Mouse (Mus musculus) stomach, postnatal 0 days (tissue): ENCODE data around the gene Epor. TPM values are rescaled to one million over a fixed set of nuclear protein-coding genes. Genes with fewer than 3 reads are reported as not detected.

ENCODE experiments used
- ATAC-seq: fragments of 200-750 bp; cut with Nextera tagmentation; 2 replicates; pipeline ENCODE4 v1.8.0; 2017; ENCODE audit not compliant: low FRiP score, low TSS enrichment
- DNase-seq: peaks from one replicate; pipeline ENCODE4 v3.0.0-alpha.2; 2016; ENCODE audit warnings: low spot score
- H3K27ac ChIP-seq: fragments of 300-500 bp; sonication (generic); replicated peaks from 2 replicates; pipeline ENCODE4 v1.5.1; 2014; ENCODE audit warnings: mild to moderate bottlenecking, control low read depth
- H3K27me3 ChIP-seq: fragments of 300-500 bp; sonication (generic); 2 replicates; pipeline ENCODE4 v1.6.1; 2014; ENCODE audit warnings: low read length; ENCODE audit not compliant: control insufficient read depth, insufficient read depth
- H3K36me3 ChIP-seq: fragments of 300-500 bp; sonication (generic); 2 replicates; pipeline ENCODE4 v1.6.1; 2014; ENCODE audit warnings: low read length, mixed read lengths; ENCODE audit not compliant: control insufficient read depth, insufficient read depth
- H3K4me1 ChIP-seq: fragments of 300-500 bp; sonication (generic); replicated peaks from 2 replicates; pipeline ENCODE4 v1.6.1; 2014; ENCODE audit warnings: antibody characterized with exemption; ENCODE audit not compliant: control insufficient read depth, insufficient read depth
- H3K4me2 ChIP-seq: fragments of 300-500 bp; sonication (generic); replicated peaks from 2 replicates; pipeline ENCODE4 v1.6.1; 2014; ENCODE audit warnings: low read depth, mild to moderate bottlenecking, control low read depth, moderate library complexity
- H3K4me3 ChIP-seq: fragments of 300-500 bp; sonication (generic); 2 replicates; pipeline ENCODE4 v1.5.1; 2014; ENCODE audit warnings: low read depth, low read length, control low read depth
- H3K9ac ChIP-seq: fragments of 300-500 bp; sonication (generic); 2 replicates; pipeline ENCODE4 v1.6.1; 2014; ENCODE audit warnings: mild to moderate bottlenecking, low read length, control low read depth, mixed read lengths
- H3K9me3 ChIP-seq: fragments of 300-500 bp; sonication (generic); 2 replicates; pipeline ENCODE4 v1.6.1; 2016; ENCODE audit warnings: low read length; ENCODE audit not compliant: control insufficient read depth
- CTCF ChIP-seq: IDR thresholded peaks from 2 replicates; pipeline ENCODE4 v1.5.1; 2016; ENCODE audit warnings: antibody characterized with exemption, low read depth, mild to moderate bottlenecking, moderate library complexity
- EP300 ChIP-seq: optimal IDR thresholded peaks from 2 replicates; pipeline ENCODE3; 2016; ENCODE audit warnings: antibody characterized with exemption
- WGBS: fragments of 180-500 bp; shearing (Covaris S2); extraction: QIAGEN DNeasy Blood & Tissue Kit; methylation state at CpG from one replicate; pipeline ENCODE4 v1.1.7; 2014; 5-methylcytosine and 5-hydroxymethylcytosine counted together
- polyA plus RNA-seq: library from polyadenylated mRNA; unstranded; fragments of >200 nt; fragmentation: Nextera tagmentation; extraction: Ambion mirVana; gene quantifications from 2 replicates; pipeline ENCODE4 v1.2.1, GENCODE M21; 2015

Gene Epor
- polyA plus RNA-seq, 1 experiment from 2014 or later, result 3.4 TPM

GRCm38 (mm10) chr9:21955570-21956281, 7.6 kb downstream of the Epor start, which contains the start of gene Swsap1:
Gene Swsap1 (plus strand): TSS chr9:21955755.
- H3K9ac ChIP-seq, result peak within 1 kb of the TSS; percentile 78
- peak within 1 kb of the TSS; percentile 95 for H3K27ac ChIP-seq
- H3K9me3 ChIP-seq, result no peaks in the 10 kb centered on the region
- under 1% methylated on average over 52 of the region's 54 CpGs for WGBS
- no peak for TF ChIP-seq CTCF
- TF ChIP-seq EP300, result no peak
- DNase-seq, result peak; percentile 96
- no peaks in the 10 kb centered on the region for H3K27me3 ChIP-seq
- H3K36me3 ChIP-seq, result no peaks in the 10 kb centered on the region
- H3K4me1 ChIP-seq, result no peaks in the 10 kb centered on the region
- H3K4me3 ChIP-seq, result peak within 1 kb of the TSS; percentile 71
- peak within 1 kb of the TSS; percentile 63 for H3K4me2 ChIP-seq
- ATAC-seq, result peak; percentile 98

- H3K9ac ChIP-seq, result peak overlapping the region; percentile 48
- peak; percentile 62 for ATAC-seq
- no peaks in the 10 kb centered on the region for H3K4me1 ChIP-seq
- no peaks in the 10 kb centered on the region for H3K36me3 ChIP-seq
- WGBS, result under 1% methylated on average over 18 of the region's 18 CpGs
- DNase-seq, result no peak
- peak overlapping the region; percentile 60 for H3K4me2 ChIP-seq
- no peaks in the 10 kb centered on the region for H3K27me3 ChIP-seq
- peak overlapping the region; percentile 71 for H3K4me3 ChIP-seq
- TF ChIP-seq CTCF (peak; percentile 67), EP300 (no peak)
- H3K27ac ChIP-seq, result 0 out of 2 replicates have a peak overlapping the region, but pooled peaks have one; percentile 40
- no peaks in the 10 kb centered on the region for H3K9me3 ChIP-seq
These were observed 8.1 kb downstream of the Epor start for GRCm38 (mm10) chr9:21955225-21955569.

- Histone ChIP-seq H3K4me2 (no peak overlapping the region), H3K27me3 (no peaks in the 10 kb centered on the region)
- 68% methylated on average over 3 of the region's 3 CpGs for WGBS
These were observed 8.7 kb downstream of the Epor start for GRCm38 (mm10) chr9:21954635-21955034.

GRCm38 (mm10) chr9:21953600-21953999, 9.7 kb downstream of the Epor start:
- Histone ChIP-seq H3K27me3 (no peaks in the 10 kb centered on the region), H3K4me3 (no peak overlapping the region), H3K36me3 (no peaks in the 10 kb centered on the region), H3K9ac (no peak overlapping the region), H3K9me3 (no peaks in the 10 kb centered on the region), H3K4me1 (no peaks in the 10 kb centered on the region), H3K4me2 (no peak overlapping the region), H3K27ac (no peak overlapping the region)
- DNase-seq (no peak), ATAC-seq (no peak)
- WGBS, result 11% methylated on average over 3 of the region's 3 CpGs
- TF ChIP-seq EP300 (no peak), CTCF (no peak)

More at GRCm38 (mm10) chr9:21954635-21955034, 8.7 kb downstream of the Epor start:
- Histone ChIP-seq H3K9me3 (no peaks in the 10 kb centered on the region), H3K4me3 (no peak overlapping the region), H3K36me3 (no peaks in the 10 kb centered on the region), H3K4me1 (no peaks in the 10 kb centered on the region), H3K9ac (no peak overlapping the region), H3K27ac (no peak overlapping the region)
- TF ChIP-seq EP300, result no peak
- no peak for TF ChIP-seq CTCF
- no peak for ATAC-seq
- no peak for DNase-seq

- Histone ChIP-seq H3K4me2 (no peak overlapping the region), H3K4me1 (no peaks in the 10 kb centered on the region), H3K9ac (no peak overlapping the region), H3K27me3 (no peaks in the 10 kb centered on the region), H3K9me3 (no peaks in the 10 kb centered on the region), H3K36me3 (no peaks in the 10 kb centered on the region), H3K27ac (no peak overlapping the region), H3K4me3 (no peak overlapping the region)
- no peak for ATAC-seq
- TF ChIP-seq EP300, result no peak
- peak; percentile 61 for TF ChIP-seq CTCF
- WGBS, result 70% methylated on average over 3 of the region's 3 CpGs
- no peak for DNase-seq
These were observed 11.3 kb downstream of the Epor start for GRCm38 (mm10) chr9:21951977-21952376.

GRCm38 (mm10) chr9:21950322-21950721, 13.0 kb downstream of the Epor start:
- H3K4me2 ChIP-seq, result no peak overlapping the region
- DNase-seq (peak; percentile 80), ATAC-seq (no peak; the same call in 1 of the 2 replicates)

More at GRCm38 (mm10) chr9:21950322-21950721, 13.0 kb downstream of the Epor start:
- WGBS, result 13% methylated on average over 11 of the region's 11 CpGs
- no peaks in the 10 kb centered on the region for H3K9me3 ChIP-seq
- TF ChIP-seq CTCF (no peak; the same call in 1 of the 2 replicates), EP300 (no peak)
- no peaks in the 10 kb centered on the region for H3K4me1 ChIP-seq
- H3K9ac ChIP-seq, result no peak overlapping the region
- H3K27ac ChIP-seq, result no peak overlapping the region
- no peak overlapping the region for H3K4me3 ChIP-seq
- H3K27me3 ChIP-seq, result no peaks in the 10 kb centered on the region
- H3K36me3 ChIP-seq, result no peaks in the 10 kb centered on the region
